ENCODE assay signal across 9 mouse cellular contexts in the genomic region with DNA sequence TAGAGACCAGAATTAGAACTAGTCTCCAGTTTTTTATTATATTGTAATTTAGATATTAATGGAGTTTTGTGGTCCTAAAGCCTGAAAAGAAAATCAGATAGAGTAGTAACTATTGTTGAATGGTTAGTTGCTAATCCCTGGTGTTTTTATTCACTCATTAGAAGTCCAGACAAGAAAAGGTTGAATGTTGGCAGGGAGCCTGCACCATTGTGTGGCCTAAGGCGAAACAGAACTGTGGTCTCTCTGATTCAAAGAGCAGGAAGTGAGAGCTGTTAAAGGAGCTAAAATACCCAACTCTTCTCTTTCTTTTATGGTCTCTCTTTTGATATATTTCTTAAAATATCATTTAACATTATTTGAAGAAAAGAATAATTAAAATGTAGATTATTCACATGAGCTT. TPM values are rescaled to one million over a fixed set of nuclear protein-coding genes. Genes with fewer than 3 reads are reported as not detected.
A peak's percentile ranks its signal among the peaks of the same experiment; 100 is the strongest.
DNase-seq lines count a peak whose midpoint lies in the region; ATAC-seq and TF ChIP-seq lines count a peak whose summit lies in the region.
"Had no signal": no experiment of that assay in that cellular context is flagged by ENCODE, and none has a peak within 500 bp of the region (broad histone marks: within the 10 kb centered on the region; RNA-seq: fewer than 3 reads in every experiment).

No protein-coding gene starts in this region.

- no peaks in the 10 kb centered on the region for H3K4me1 ChIP-seq in forebrain, embryonic 11.5 days (replicated peaks; ENCODE audit: control insufficient read depth, insufficient read depth, low read length)
- no peaks in the 10 kb centered on the region for H3K4me1 ChIP-seq in forebrain, embryonic 16.5 days (replicated peaks; ENCODE audit: control insufficient read depth, insufficient read depth, low read length)
- no peaks in the 10 kb centered on the region for H3K4me1 ChIP-seq in forebrain, postnatal 0 days (ENCODE audit: insufficient read depth)
- H3K4me1 ChIP-seq: embryonic facial prominence, embryonic 12.5 days had no signal

- DNase-seq in forebrain, embryonic 11.5 days (ENCODE audit: low spot score): peak; percentile 53
- peak; percentile 36 for DNase-seq in A20 (ENCODE audit: low read depth, low spot score)
- DNase-seq in forebrain, postnatal 0 days: peak; percentile 47
- peak; percentile 34 for DNase-seq in layer of hippocampus, adult 9-11 months
- DNase-seq in spleen, postnatal 4 days (ENCODE audit: low spot score in 2 of 2): no peak
- no peak for DNase-seq in thymus, adult 18-20 months
- DNase-seq in c-Kit-positive CD71-positive TER-119-positive erythroid progenitor cells, embryonic 14.5 days (ENCODE audit: low spot score): no peak

- WGBS in forebrain, embryonic 11.5 days: 6% methylated on average over 1 of the region's 1 CpGs
- WGBS in forebrain, embryonic 16.5 days: 5% methylated on average over 1 of the region's 1 CpGs
- 4% methylated on average over 1 of the region's 1 CpGs for WGBS in forebrain, postnatal 0 days

- H3K4me2 ChIP-seq in forebrain, embryonic 11.5 days (ENCODE audit: low read depth, low read length, severe bottlenecking): no peak overlapping the region
- no peak overlapping the region for H3K4me2 ChIP-seq in forebrain, embryonic 16.5 days (ENCODE audit: low read length)
- H3K4me2 ChIP-seq in forebrain, postnatal 0 days (ENCODE audit: low read depth): no peak overlapping the region
- H3K4me2 ChIP-seq: embryonic facial prominence, embryonic 12.5 days had no signal

- TF ChIP-seq CTCF in forebrain, postnatal 0 days (IDR thresholded peaks at IDR 0.05; ENCODE audit: low read depth): no peak

- H3K9me3 ChIP-seq in forebrain, embryonic 11.5 days (ENCODE audit: control insufficient read depth, low read length): no peaks in the 10 kb centered on the region
- H3K9me3 ChIP-seq in forebrain, embryonic 16.5 days (ENCODE audit: control insufficient read depth, low read length): no peaks in the 10 kb centered on the region
- no peaks in the 10 kb centered on the region for H3K9me3 ChIP-seq in forebrain, postnatal 0 days (ENCODE audit: low read length)
- H3K9me3 ChIP-seq: embryonic facial prominence, embryonic 12.5 days had no signal

- no peak overlapping the region for H3K4me3 ChIP-seq in forebrain, embryonic 11.5 days (ENCODE audit: low read depth, low read length)
- H3K4me3 ChIP-seq in forebrain, embryonic 16.5 days (replicated peaks; ENCODE audit: low read length): no peak overlapping the region
- no peak overlapping the region for H3K4me3 ChIP-seq in forebrain, postnatal 0 days (ENCODE audit: low read depth, low read length)
- H3K4me3 ChIP-seq: embryonic facial prominence, embryonic 12.5 days had no signal

- H3K27me3 ChIP-seq in forebrain, embryonic 11.5 days (ENCODE audit: control insufficient read depth, insufficient read depth, low read length): no peaks in the 10 kb centered on the region
- no peaks in the 10 kb centered on the region for H3K27me3 ChIP-seq in forebrain, embryonic 16.5 days (replicated peaks; ENCODE audit: control insufficient read depth, insufficient read depth, low read length)
- H3K27me3 ChIP-seq in forebrain, postnatal 0 days (ENCODE audit: insufficient read depth, low read length): no peaks in the 10 kb centered on the region
- H3K27me3 ChIP-seq: embryonic facial prominence, embryonic 12.5 days had no signal

- ATAC-seq in forebrain, embryonic 11.5 days (replicated peaks; ENCODE audit: low FRiP score): no peak
- ATAC-seq in forebrain, embryonic 16.5 days: no peak
- ATAC-seq in forebrain, postnatal 0 days: no peak

- H3K9ac ChIP-seq in forebrain, embryonic 11.5 days (ENCODE audit: low read length): no peak overlapping the region
- no peak overlapping the region for H3K9ac ChIP-seq in forebrain, embryonic 16.5 days (replicated peaks; ENCODE audit: low read depth, low read length)
- no peak overlapping the region for H3K9ac ChIP-seq in forebrain, postnatal 0 days
- H3K9ac ChIP-seq: embryonic facial prominence, embryonic 12.5 days had no signal

- H3K27ac ChIP-seq in forebrain, embryonic 11.5 days (ENCODE audit: low read depth, low read length): no peak overlapping the region
- no peak overlapping the region for H3K27ac ChIP-seq in forebrain, embryonic 16.5 days (ENCODE audit: low read length)
- H3K27ac ChIP-seq in forebrain, postnatal 0 days (ENCODE audit: low read depth, low read length): no peak overlapping the region
- H3K27ac ChIP-seq: embryonic facial prominence, embryonic 12.5 days had no signal

- H3K36me3 ChIP-seq in forebrain, embryonic 11.5 days (ENCODE audit: control insufficient read depth, insufficient read depth, low read length): no peaks in the 10 kb centered on the region
- H3K36me3 ChIP-seq in forebrain, embryonic 16.5 days (ENCODE audit: control insufficient read depth, insufficient read depth): no peaks in the 10 kb centered on the region
- no peaks in the 10 kb centered on the region for H3K36me3 ChIP-seq in forebrain, postnatal 0 days (ENCODE audit: insufficient read depth)
- H3K36me3 ChIP-seq: embryonic facial prominence, embryonic 12.5 days had no signal

RNA-seq across cellular contexts. Expression of a gene that starts 32.1 kb away (rescaled TPM):
- 11.7 and 12.3 TPM in 2 replicates for polyA plus RNA-seq in forebrain, embryonic 11.5 days (2014; fragmentation: Nextera tagmentation; extraction: Ambion mirVana)
- 13.5 and 15.4 TPM in 2 replicates for polyA plus RNA-seq in forebrain, embryonic 16.5 days (2015; fragmentation: Nextera tagmentation; extraction: Ambion mirVana)
- total RNA-seq in forebrain, postnatal 0 days (2014; rRNA removed): 59.8 and 71.4 TPM in 2 replicates
- polyA plus RNA-seq in forebrain, postnatal 0 days (2015; fragmentation: Nextera tagmentation; extraction: Ambion mirVana): 5.5 and 8.9 TPM in 2 replicates

Comparison
In these comparisons a context has a peak if more than half of its experiments do, and no peak if none do; other contexts are left out.
1. DNase-seq: peak in forebrain, embryonic 11.5 days (single experiment), A20 (single experiment), forebrain, postnatal 0 days (single experiment) and layer of hippocampus, adult 9-11 months (single experiment); none in spleen, postnatal 4 days (0 of 2), thymus, adult 18-20 months (0 of 2) and c-Kit-positive CD71-positive TER-119-positive erythroid progenitor cells, embryonic 14.5 days (single experiment).